Mouse (Mus musculus): ENCODE results near the gene Sh3bp1. TPM values are rescaled to one million over a fixed set of nuclear protein-coding genes. Genes with fewer than 3 reads are reported as not detected.
"Not testable (repeated sequence)": the region's sequence is repeated elsewhere in the genome, so short reads cannot be mapped to it uniquely, and the experiment has no call there.

The Sh3bp1 gene
- polyA plus RNA-seq, 1 experiment = 27.2 TPM

DNA sequence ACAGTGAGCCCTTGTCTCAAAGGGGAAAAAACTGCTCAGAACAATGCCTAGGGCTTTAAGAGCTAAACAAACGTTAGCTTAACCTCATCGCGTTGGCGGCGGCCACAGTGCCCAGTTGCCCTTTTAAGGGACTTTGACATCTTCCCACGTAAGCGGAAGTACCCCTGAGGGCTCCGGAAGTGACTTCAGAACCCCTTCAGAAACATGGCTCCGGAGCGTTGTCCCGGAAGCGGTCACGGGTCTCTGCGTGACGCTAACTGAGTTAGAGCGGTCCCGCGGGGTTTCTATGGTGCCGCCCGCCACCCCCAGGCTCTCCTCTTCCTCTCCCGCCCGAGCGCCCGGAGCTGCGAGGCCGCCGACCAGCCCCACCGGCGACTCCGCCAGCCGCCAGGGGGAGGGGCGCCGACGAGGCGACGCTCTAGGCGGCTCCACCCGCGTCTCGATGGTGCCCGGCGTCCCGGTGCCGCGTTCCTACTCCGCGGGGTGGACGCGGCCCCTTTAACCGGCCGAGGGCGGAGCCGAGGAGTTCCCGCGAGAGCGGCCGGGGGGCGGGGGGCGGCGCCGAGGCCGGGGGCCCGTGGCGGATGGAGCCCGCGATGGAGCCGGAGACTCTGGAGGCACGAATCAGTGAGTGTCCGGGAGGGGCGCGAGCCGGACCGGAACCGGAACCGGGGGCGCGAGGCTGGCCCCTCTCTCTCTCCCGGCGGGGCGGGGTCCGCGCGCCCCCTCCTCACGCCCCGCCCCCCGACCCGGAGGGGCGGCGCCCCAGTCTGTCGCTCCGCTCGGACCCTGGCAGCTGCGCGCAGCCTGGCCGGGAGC, 22.4 kb upstream of the Sh3bp1 start, which contains the start of gene Gga1:
Gene Gga1 (plus strand): TSS at position 200 of the 819 bp plus-strand sequence.
- peak; percentile 94 to 98 for DNase-seq (ENCODE audit: extremely low spot score in 1 of 2, low spot score in 1 of 2)

DNA sequence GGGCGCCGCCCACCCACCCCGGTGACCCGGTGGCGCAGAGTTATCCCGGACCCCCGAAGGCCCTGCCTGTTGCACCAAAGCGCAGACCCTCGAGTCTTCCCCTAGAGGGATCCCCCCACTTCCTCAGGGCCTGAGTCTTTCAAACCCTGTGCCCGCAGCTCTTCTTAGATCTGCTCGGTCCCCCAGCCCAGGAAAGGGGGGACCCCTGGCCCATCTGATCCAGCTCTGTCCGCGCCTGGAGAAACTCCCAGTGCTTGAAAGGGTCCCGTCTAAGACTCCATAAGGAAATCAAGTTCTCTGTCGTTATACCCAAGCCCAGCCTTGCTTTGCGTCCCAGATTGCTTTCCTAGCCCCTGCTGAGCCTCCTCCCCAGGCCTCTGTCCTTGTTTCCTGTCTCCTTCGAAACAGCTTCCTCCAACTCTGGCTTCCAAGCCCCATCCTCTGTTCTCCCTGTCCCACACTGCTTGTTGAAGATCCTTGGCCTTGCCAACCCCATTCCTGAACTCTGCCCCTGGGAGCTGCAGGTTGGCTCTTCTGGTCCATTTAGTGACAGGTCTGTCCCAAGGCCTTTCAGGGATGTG, 21.7 kb upstream of the Sh3bp1 start:
- no peak for DNase-seq (ENCODE audit: extremely low spot score in 1 of 2, low spot score in 1 of 2)

DNA sequence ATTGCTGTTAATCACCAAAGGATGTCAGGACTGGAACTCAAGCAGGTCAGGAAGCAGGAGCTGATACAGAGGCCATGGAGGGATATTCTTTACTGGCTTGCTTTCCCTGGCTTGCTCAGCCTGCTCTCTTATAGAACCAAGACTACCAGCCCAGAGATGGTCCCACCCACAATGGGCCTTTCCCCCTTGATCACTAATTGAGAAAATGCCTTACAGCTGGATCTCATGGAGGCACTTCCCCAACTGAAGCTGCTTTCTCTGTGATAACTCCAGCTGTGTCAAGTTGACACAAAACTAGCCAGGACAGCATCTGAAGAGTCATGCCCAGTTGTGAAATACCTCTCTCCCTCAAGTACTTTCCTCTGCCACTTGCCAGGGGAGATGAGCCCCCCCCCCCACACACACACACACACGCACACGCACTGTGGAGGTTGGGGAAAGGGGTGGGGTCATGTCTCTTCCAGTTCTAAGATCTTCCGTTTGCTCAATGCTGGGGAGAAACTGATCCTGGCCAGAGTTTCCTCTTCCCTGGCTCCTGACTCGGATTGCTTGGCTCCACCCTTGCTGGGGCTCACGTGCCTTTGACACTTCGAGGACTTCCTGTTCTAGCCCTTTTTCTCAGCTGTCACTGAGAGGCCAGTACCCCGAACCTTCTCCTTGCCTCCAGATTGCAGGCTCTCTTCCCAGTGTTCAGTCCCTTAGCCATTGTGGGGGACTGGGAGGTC, 20.6 kb upstream of the Sh3bp1 start:
- DNase-seq (ENCODE audit: extremely low spot score in 1 of 2, low spot score in 1 of 2) = not testable (repeated sequence)

DNA sequence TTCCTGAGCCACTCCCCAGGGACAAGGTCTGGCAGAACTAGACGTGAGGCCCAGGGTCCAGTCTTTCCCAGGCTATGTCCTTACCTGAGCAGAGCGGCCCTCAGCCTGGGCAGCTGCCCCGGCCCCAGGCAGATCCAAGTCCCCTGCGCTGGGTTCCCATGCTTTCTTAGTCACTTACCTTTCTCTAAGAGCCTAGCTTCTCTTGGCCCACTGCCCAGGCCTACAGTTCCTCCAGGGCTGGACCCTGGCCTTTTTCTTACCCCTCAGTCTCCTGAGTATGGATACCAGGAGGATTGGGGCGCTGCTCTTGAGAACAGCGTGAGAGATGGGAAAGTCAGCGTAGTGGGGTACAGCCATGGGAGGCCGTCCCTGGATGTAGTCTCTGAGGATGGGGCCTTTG, 19.1 kb upstream of the Sh3bp1 start:
- DNase-seq (ENCODE audit: extremely low spot score in 1 of 2, low spot score in 1 of 2) = no peak

DNA sequence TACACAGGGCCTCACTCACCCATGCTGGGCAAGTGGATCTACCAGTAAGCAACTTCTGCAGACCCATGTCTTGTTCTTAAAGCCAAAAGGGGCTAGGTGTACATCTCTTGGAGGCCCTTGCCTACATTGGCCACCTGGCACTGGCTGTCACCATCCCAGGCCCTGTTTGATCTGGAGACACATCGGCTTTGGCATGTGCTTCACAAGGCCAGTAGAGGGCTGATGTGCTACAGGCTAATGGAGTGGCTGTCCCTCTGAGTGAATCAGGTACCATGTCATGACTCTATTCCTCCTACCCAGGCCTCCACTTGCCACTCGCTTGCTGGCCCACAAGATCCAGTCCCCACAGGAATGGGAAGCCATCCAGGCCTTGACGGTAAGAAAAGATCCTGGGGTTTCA, 17.7 kb upstream of the Sh3bp1 start:
- DNase-seq (ENCODE audit: extremely low spot score in 1 of 2, low spot score in 1 of 2) = no peak

DNA sequence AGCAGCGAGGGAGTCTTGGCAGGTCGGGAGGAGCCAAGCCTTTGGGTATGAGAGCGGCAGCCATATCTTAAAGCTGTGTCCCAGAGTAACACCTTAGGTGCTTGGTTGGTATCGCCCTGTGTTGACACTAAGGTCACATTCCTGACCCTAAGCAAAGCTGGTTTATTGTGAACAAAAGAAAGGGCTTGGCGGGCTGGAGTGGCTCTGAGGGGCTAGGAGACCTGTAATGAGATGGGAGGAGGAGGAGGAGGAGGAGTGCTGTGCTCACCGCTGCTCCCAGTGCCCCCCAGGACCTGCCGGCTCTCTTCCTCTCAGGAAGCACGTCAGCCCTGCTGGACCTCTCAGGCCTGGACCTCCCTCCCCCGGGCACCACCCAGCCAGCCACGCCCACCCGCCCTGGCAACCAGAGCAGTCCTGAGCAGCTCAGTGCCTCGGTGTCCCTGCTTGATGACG, 10.1 kb upstream of the Sh3bp1 start:
- no peak for DNase-seq (ENCODE audit: extremely low spot score in 1 of 2, low spot score in 1 of 2)

DNA sequence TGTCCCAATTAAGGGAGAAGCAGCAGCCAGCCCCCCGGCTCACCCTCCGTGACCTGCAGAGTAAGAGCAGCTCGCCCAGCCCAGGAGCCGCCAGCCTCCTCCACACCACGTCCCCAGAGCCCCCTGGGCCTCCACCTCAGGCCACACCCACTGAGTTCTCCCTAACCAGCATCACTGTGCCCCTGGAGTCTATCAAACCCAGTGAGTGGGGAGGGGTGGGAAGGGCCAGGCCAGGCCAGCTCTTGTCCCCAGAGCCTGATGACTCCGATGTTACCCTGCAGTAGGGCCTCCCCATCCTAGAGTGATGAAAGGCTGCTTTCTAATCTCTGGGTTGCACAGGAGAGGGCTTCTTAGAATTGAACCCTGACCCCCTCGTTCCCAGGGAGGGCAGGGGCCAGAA, 7.1 kb upstream of the Sh3bp1 start:
- no peak for DNase-seq (ENCODE audit: extremely low spot score in 1 of 2, low spot score in 1 of 2)

DNA sequence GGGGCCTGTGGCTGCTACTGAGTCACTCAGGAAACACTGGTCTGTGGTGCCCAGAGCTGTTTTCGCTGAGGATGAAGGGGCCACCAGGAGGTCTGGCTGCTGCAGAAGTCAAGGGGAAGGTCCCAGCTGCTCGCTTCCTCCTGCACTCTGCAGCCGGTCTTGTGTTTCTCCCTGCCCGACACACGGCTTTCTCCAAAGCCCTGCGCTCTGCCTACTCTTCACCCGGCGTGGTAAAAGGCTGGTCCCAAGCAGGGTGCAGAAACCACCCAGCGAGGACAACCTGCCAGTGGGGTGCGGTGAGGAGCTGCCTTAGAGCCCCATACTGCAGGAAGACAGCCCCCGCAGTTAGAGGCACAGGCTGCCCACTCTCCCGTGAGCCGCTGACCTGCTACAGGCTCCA, 4.8 kb upstream of the Sh3bp1 start:
- DNase-seq (ENCODE audit: extremely low spot score in 1 of 2, low spot score in 1 of 2) = no peak

DNA sequence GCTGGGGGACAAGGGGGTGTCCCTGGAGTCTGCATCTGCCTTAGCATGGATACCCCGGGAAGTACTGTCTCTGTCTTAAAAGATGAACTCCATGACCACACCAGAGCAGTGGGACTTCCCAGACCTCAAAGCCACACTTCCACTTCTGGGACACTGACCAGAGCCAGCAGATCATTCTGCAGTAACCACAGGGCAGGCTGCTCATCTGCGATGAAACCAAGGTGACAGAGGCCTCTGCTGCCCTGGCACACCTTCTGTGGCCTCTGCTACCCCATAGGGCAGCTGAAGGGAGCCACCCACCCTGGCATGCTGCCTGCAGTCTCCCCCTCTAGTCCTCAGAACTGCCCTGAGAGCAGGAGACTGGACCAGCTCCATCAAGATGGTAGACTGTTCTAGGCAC, 3.8 kb upstream of the Sh3bp1 start:
- no peak for DNase-seq (ENCODE audit: extremely low spot score in 1 of 2, low spot score in 1 of 2)

DNA sequence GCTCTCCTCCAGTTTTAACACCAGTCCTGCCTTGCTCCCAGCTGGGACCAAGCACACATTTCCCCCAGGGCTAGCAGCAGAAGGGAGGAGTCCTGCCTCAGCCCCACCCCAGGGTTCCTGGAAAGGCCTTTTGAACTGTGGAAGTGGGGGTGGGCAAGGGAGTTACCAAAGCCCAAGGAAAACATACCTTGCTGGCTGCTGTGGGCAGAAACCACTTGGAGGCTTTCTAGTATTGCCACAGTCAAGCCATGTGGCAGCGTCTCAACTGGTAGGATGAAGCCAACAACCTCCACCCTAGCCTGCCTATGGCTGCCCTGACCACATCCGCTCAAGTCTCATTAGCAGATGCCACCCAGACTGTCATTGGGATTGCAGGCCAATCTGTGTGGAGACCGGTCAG, 3.4 kb upstream of the Sh3bp1 start:
- DNase-seq (ENCODE audit: extremely low spot score in 1 of 2, low spot score in 1 of 2) = no peak

DNA sequence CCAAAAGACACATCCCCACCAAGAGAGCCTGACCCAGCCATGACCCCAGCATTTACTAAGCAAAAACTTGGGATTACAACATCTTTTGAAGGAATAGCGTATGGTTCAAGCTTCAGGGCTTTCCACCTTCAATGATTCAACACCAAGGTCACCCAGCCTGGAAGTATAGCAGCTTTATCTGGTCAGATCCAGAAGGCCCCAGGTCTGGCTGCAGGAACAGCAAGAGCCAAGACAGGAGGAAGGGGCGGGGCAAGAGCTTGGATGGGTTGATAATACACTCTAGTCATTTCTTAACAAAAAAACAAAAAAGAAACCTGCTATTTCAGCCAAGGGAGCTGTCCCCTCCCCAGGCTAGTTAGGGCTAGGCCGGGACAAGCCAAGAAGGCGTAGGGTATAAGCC, 2.1 kb upstream of the Sh3bp1 start:
- no peak for DNase-seq (ENCODE audit: extremely low spot score in 1 of 2, low spot score in 1 of 2)

DNA sequence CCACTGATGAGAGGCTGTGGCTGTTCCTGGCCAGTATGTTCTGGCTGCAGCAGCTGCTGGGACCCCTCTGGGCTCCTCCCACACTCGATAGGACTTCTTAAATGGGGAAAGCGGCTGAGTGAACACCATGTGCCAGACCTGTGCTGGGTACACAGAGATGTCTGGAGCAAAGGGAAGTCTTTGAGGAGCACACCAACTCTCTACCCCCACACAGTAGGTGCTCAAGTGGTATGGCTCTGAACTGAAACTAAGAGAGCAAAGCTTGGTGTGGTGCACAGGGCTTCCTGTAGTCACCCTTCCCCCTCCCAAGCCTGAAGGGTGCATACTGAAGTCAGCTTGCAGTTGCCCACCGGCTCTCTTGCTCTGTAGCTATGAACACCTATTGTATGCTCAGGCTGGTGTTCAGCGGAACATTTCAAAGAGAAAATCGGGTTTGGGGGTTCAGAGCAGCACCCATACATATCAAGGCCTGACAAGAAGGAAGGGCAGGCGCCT, 1.0 kb upstream of the Sh3bp1 start:
- no peak for DNase-seq (ENCODE audit: extremely low spot score in 1 of 2, low spot score in 1 of 2)

DNA sequence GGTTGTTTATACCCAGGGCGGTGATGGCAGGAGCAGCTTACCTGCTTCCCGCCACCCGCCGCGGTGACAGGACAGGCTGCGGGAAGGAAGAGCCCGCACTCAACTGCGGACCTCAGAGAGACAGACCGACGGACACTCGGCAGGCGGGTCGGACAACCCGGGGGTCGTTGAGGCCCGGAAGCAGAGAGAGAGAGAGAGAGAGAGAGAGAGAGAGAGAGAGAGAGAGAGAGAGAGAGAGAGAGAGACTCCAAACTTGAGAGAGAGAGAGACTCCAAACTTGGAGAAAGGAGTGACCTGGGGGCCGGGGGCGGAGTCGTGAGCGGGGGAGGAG, 194 bp upstream of the Sh3bp1 start, which contains the start of gene Gm49510:
Gene Gm49510 (plus strand): TSS at position 259 of the 331 bp plus-strand sequence.
- no peak for DNase-seq (ENCODE audit: extremely low spot score in 1 of 2, low spot score in 1 of 2)

DNA sequence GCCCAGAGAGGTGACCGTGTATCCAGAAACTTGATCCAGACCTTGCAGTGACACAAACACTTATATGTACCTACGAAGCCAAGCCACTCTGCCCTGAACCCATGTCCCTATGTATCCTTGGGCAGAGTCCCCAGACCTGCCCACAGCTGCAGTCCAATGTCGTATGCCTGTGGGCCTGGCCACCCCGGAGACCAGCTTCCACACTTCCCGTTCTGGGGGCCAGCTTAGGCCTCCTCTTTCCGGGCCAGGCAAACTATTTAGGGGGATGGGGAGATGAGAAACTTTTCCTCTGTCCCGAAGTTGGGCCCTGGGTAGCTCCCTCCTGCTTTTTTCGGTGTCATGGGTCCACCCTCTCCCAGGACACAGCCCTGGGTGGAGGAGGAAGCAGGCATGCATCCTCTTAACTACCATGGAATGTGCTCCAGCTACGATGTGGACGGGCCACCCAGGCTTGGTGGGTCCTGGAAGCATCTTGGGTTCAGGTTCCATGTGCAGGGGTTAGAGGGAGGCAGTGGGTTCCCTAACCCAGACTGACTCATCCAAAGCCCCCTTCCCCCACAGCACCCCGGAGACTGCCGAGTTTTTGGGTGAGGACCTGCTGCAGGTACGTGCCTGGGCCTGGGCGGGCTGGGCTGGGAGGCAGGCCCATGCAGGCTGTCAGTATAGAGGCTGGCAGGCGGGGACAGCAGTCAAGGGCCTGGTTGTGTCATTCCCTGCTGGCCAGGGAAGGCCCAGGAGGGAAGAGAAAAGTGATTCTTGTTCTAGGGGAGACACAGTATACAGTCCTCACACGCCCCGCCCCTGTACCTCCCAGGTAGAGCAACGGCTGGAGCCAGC, 1.2 kb downstream of the Sh3bp1 start:
- no peak for DNase-seq (ENCODE audit: extremely low spot score in 1 of 2, low spot score in 1 of 2)

DNA sequence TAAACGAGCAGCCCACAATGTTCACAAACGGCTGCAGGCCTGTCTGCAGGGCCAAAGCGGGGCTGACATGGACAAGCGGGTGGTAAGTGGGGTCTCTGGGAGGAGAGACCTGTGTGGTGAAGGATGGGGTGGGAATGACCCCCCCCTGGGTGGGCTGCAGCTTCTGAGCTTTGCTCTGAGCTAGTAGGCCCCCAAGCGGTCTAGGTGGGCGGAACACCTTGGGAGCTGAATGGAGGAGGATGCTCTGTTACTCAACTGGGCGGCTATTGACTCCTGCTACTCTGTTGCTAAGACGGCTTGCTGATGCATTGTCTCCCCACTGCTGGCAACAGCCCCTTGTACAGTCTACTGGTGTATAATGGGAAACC, 1.8 kb downstream of the Sh3bp1 start:
- DNase-seq (ENCODE audit: extremely low spot score in 1 of 2, low spot score in 1 of 2) = no peak

DNA sequence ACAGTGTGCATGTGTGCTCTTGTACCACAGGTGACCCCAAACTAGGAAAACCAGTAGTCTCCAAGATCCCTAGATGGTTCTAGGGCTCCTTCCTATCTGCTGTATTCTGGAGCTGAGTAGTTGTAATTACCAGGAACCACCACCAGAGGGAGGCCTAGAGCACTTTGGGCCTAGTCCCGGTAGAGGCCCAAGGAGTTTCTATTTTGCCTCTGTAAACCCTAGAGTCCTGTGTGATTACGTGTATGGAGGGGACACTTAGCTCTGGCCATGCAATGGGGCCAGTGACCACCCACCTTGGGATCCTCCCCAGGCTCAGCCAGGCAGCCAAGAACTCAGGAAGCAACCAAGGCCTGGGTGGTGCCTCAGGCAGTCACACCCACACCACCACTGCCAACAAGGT, 3.7 kb downstream of the Sh3bp1 start:
- peak in 1 of 2 experiments; percentile 94 for DNase-seq (ENCODE audit: extremely low spot score in 1 of 2, low spot score in 1 of 2)

DNA sequence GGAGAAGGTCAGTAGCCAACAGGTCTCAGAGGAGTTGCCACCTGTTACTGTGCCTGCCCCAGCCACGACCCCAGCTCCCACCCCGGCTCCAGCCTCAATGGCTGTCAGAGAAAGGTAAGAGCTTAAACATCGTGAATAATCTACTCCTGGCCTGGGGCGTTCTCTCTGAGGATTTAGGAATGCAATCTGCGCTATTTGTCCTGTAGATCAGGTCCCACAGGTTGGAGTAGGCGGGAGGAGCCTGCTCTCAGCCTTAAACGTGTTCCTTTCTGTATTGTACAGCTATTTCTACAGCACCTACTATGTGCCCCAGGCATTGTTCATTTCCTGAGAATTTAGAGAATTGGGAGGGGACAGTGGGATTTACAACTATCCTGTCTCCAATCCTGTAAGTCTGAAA, 8.8 kb downstream of the Sh3bp1 start:
- no peak for DNase-seq (ENCODE audit: extremely low spot score in 1 of 2, low spot score in 1 of 2)

DNA sequence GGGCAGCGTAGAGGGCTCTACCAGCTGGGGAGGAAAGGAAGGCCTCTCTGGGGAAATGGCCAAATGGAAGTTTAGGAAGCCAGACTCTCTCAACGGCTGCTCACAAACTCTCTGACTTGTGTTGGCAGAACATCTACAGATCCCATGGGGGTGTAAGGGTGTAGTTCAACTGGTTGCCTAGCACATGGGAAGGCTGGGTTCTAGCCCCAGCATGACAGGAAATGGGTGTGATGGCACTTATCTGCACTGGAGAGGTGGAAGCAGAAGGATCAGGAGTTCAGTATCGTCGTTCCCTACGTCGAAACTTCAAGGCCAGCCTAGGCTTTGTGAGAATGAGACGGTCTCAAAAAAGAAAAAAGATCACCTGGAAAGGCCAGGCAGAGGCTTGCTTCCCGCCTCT, 9.4 kb downstream of the Sh3bp1 start:
- DNase-seq (ENCODE audit: extremely low spot score in 1 of 2, low spot score in 1 of 2) = no peak

DNA sequence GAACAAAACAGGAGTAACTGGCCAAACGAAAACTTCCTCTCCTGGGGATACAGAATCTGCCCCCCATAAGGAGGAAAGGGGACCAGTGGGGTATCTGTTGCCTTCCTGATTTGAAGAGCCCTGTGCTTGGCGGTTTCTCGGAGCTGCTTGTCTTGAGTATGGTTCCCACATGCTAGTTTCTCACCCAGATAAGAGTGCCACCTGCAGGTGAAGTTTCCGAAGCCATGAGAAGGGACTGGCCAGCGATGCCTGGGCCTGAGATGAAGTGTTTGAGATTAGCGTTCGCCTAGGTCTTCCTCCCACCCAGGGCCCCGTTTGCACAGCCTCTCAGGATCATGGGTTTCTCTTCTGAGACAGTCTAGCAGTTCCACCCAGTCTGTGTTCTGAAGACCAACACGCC, 12.5 kb downstream of the Sh3bp1 start:
- peak in 1 of 2 experiments; percentile 60 for DNase-seq (ENCODE audit: extremely low spot score in 1 of 2, low spot score in 1 of 2)

DNA sequence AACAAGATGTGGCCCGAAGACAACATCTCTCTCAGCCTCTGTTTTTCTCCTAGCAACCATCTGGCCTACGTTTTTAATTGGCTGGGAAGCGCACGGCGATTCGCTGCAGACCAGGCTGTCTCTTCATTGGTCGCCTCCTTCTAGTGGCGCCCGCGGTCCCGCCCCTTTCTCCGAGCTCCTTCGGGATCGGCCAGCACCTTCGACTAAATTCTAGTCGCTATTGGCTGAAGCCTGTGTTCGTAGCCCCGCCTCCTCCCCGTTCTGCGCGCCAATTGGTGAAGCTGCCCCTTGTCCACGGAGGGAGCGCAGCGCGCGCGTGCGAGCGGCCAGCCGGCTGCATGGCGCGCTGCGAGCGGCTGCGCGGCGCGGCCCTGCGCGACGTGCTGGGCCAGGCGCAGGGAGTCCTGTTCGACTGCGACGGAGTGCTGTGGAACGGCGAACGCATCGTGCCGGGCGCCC, 14.1 kb downstream of the Sh3bp1 start, which contains the start of gene Pdxp:
Gene Pdxp (plus strand): TSS at position 288 of the 459 bp plus-strand sequence.
- DNase-seq (ENCODE audit: extremely low spot score in 1 of 2, low spot score in 1 of 2) = peak; percentile 97 to 98

Measured in frontal cortex, adult 2 months (tissue).